Mouse (Mus musculus): Measurements from ENCODE around the gene Ifi27. TPM values are rescaled to one million over a fixed set of nuclear protein-coding genes. Genes with fewer than 3 reads are reported as not detected.
"Not testable (repeated sequence)": the region's sequence is repeated elsewhere in the genome, so short reads cannot be mapped to it uniquely, and the experiment has no call there.

Gene Ifi27
- polyA plus RNA-seq, 1 experiment: 108 TPM

- DNase-seq (ENCODE audit: low read depth, low spot score): not testable (repeated sequence)
These were observed 10.2 kb downstream of the Ifi27 start for GRCm38 (mm10) chr12:103444261-103444660.

GRCm38 (mm10) chr12:103445060-103445459 is 11.0 kb downstream of the Ifi27 start:
- DNase-seq (ENCODE audit: low read depth, low spot score): no peak
- WGBS: 88% methylated on average over 3 of the region's 3 CpGs

More at GRCm38 (mm10) chr12:103444261-103444660, 10.2 kb downstream of the Ifi27 start:
- WGBS: 31% methylated on average over 6 of the region's 7 CpGs

DNA sequence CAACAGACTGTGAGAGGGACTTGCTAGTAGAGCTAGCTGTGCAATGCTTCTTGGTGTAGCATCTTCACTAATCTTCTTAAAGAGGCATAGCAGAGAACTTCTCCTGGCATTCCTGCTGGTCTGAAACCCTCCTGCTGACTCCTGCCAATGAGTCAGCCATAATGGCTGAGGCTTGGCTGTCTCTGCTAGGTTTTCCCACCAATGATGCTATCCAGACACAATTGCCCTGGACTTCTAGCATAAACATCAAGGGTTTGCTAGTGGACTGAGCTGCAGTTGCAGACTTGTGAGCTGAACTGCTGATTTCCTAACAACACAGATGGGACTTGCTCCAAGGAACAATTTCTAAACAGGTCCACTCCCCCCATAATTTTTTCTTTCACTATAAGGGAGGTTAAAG is 19.4 kb downstream of the Ifi27 start:
- DNase-seq (ENCODE audit: low read depth, low spot score): no peak

DNA sequence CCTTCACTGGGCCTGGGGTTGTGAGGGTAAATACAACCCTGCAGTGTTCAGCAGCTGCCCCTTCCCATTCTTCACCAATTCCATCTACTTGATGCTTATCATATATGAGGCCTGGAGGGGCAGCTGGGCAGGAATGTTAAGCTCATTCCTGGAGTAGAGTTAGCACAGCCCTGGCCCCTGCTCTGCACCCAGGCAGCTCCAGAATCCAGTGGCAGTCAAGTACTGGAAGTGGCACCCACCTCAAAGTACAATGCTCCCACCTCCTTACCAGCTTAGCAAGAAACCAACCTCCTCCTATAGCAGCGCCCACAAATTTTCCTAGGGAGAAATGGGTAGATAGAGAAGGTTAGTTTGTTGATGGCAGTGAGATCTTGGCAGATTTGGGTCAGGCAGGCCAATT is 22.7 kb downstream of the Ifi27 start:
- WGBS: no CpG with 5 or more reads among the region's 1 CpGs
- DNase-seq (ENCODE audit: low read depth, low spot score): not testable (repeated sequence)

DNA sequence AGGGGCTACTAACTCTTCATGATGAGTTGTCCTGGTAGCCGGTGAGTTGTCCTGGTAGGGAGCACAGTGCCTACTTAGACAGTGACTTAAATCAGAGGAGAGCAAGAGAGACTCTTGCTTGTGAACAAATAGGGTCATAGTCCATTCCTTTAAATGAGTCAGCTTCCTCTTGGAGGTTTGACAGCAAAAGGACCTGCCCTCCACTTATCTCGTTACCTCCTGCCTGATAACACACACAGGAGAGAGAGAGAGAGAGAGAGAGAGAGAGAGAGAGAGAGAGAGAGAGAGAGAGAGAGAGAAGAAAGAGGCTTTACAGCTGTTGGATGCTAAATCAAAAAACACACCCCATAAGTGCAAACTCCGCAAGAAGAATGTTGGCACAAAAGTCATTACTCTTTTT is 23.1 kb downstream of the Ifi27 start, which contains the start of gene Ifi27l2b:
Gene Ifi27l2b, minus strand, starts transcription at position 84 of the 400 bp plus-strand sequence.
- DNase-seq (ENCODE audit: low read depth, low spot score): peak; percentile 91
- 12% methylated on average over 3 of the region's 3 CpGs for WGBS

- 30% methylated on average over 2 of the region's 2 CpGs for WGBS
- no peak for DNase-seq (ENCODE audit: low read depth, low spot score)
These were observed 40.5 kb downstream of the Ifi27 start for GRCm38 (mm10) chr12:103474481-103474880.

DNA sequence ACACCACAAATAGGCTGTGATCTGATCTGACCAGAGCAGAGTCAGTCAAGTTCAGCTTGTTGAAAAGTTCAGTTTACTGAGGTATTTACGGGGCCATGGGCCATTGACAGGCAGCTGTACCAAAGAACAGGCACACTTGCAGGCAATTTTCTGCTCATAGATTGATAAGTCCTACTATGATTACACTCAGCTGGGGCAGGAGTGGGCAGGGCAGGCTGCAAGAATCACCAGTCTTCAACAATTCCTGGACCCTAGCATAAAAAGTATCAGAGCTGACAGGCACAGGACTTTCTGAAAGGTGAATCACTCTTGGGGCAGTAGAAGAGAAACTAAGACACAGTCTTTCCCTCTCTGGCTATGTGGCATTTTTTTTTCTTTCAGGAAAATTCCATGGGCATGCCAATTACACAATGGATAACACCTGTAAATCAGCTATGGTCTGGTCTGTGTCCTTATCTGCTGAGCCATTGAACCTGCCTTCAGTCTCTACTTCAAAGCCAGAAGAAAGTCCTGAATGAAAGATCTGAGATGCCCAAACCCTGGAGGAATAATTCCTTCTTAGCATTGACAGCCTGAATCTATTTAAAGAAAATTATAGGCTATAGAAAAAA is 42.9 kb downstream of the Ifi27 start:
- WGBS: 62% methylated on average over 1 of the region's 1 CpGs
- DNase-seq (ENCODE audit: low read depth, low spot score): no peak

- 63% methylated on average over 7 of the region's 7 CpGs for WGBS
- no peak for DNase-seq (ENCODE audit: low read depth, low spot score)
These were observed 43.5 kb downstream of the Ifi27 start for GRCm38 (mm10) chr12:103477461-103478015.

DNA sequence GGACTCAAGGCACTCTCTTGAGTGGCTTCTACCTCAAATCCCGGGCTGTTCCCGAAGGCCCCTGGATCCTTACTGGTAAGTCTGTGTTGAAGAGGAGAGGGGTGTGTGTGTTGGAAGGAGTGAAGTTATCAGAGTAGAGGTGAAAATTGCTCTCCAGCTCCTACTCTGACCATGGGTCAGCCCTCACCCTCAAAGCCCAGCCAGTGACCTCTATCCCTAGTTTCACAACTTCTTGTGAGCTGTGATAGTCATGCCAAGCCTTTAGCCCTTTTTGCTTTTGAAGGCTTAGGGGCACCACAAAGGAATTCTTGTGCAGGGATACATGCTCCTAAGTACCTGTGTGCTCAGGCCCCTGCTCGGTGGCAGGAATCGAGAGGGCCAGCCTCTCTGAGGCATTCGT is 47.7 kb downstream of the Ifi27 start:
- DNase-seq (ENCODE audit: low read depth, low spot score): no peak
- 85% methylated on average over 5 of the region's 5 CpGs for WGBS

- WGBS: 87% methylated on average over 2 of the region's 2 CpGs
- DNase-seq (ENCODE audit: low read depth, low spot score): no peak
These were observed 48.8 kb downstream of the Ifi27 start for GRCm38 (mm10) chr12:103482781-103483180.

DNA sequence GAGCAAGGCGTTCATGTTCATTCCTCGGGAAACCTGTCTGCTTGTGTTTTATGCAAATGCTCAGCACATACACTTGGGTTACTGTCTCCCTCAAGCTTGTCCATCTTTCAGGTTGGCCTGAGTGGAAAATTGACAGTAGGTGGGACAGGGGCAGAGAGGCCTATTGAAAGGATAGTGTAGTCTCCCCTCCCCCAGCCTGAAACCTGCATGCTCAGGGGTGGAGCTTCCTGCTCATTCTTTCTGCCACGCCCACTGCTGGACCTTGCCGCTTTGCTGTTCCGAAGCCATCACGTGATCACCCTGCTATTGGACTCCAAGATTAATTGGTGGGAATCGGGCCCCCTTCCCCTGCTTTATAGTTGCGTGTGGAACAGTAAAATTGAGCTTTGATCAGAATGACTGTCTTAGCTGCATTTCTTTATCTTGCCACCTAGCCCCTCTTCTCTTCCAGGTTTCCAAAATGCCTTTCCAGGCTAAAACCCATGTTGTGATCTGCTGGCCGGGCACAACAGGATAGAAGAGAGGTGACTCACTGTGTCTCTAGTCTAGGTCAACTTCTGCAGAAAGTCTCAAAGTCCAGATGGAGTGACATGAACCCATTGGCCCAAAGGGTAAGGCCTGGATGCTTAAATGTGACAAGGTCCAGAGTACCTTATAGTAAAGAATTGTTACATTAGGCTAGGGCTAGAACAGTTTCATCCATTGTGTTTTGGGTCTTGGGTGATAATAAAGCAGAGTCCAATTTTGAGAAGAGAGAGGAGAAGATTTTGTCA is 50.4 kb downstream of the Ifi27 start:
- not testable (repeated sequence) for DNase-seq (ENCODE audit: low read depth, low spot score)
- WGBS: 35% methylated on average over 9 of the region's 9 CpGs

DNA sequence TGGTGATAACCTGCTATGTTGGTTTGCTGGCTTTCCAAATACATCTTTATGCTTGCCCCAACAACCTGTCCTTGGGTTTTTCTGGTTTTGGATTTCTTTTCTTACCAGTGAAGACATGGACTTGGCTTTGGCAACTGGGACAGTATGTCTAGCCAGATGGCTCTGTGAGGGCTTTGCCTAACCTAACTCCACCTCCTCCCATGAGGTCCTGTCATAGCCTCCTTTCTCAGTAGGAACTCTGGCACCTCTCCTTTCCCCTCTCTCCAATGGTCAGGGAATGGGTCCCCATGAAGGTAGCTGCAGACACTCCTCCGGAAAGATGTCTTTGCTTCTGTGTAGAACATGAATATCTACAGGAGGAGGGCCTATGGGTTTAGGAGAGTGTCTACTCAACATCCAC is 52.7 kb downstream of the Ifi27 start:
- WGBS: 84% methylated on average over 1 of the region's 1 CpGs
- DNase-seq (ENCODE audit: low read depth, low spot score): no peak

GRCm38 (mm10) chr12:103487276-103487675 is 53.3 kb downstream of the Ifi27 start:
- WGBS: 14% methylated on average over 4 of the region's 4 CpGs
- no peak for DNase-seq (ENCODE audit: low read depth, low spot score)

- WGBS: 50% methylated on average over 2 of the region's 2 CpGs
- DNase-seq (ENCODE audit: low read depth, low spot score): no peak
These were observed 53.7 kb downstream of the Ifi27 start for GRCm38 (mm10) chr12:103487750-103488149.

Other genes with a start within 250 kb of the Ifi27 start
- 0.69 and 1.1 TPM in 2 replicates for gene Prima1, start 192.1 kb upstream of the Ifi27 start, polyA plus RNA-seq (2012; rRNA removed)
- not detected in 2 replicates for gene Fam181a, start 123.2 kb upstream of the Ifi27 start, polyA plus RNA-seq (2012; rRNA removed)
- 48.6 and 57.7 TPM in 2 replicates for gene Asb2, start 78.2 kb upstream of the Ifi27 start, polyA plus RNA-seq (2012; rRNA removed)
- 1.9 and 2.0 TPM in 2 replicates for gene Otub2, start 45.5 kb upstream of the Ifi27 start, polyA plus RNA-seq (2012; rRNA removed)
- gene 9330161L09Rik, start 26.4 kb upstream of the Ifi27 start, polyA plus RNA-seq (2012; rRNA removed): 0.57 and 0.60 TPM in 2 replicates
- gene Ddx24, start 8.4 kb upstream of the Ifi27 start, polyA plus RNA-seq (2012; rRNA removed): 29.8 and 37.2 TPM in 2 replicates
- 217 and 307 TPM in 2 replicates for gene Ifi27l2a, start 9.5 kb downstream of the Ifi27 start, polyA plus RNA-seq (2012; rRNA removed)
- gene Ifi27l2b, start 23.0 kb downstream of the Ifi27 start, polyA plus RNA-seq (2012; rRNA removed): 179 and 656 TPM in 2 replicates
- gene Ppp4r4, start 98.1 kb downstream of the Ifi27 start, polyA plus RNA-seq (2012; rRNA removed): 0.66 and 0.67 TPM in 2 replicates
- 2.1 and 3.0 TPM in 2 replicates for gene Serpina10, start 197.2 kb downstream of the Ifi27 start, polyA plus RNA-seq (2012; rRNA removed)
- gene Serpina6, start 223.0 kb downstream of the Ifi27 start, polyA plus RNA-seq (2012; rRNA removed): 0.08 TPM in 1 of 2 replicates, not detected in the other
- 0.06 TPM in 1 of 2 replicates, not detected in the other for gene Serpina16, start 241.9 kb downstream of the Ifi27 start, polyA plus RNA-seq (2012; rRNA removed)